Mouse (Mus musculus) left cerebral cortex, adult 8-10 months (tissue): ENCODE measurements around the gene Frmd4b. TPM values are rescaled to one million over a fixed set of nuclear protein-coding genes. Genes with fewer than 3 reads are reported as not detected.

Experiments used
- DNase-seq, 2 experiments: peaks; one replicate each; pipeline ENCODE4 v3.0.0; 2022; ENCODE audit warnings: low spot score in 2 of 2
- total RNA-seq, 4 experiments: library from RNA; stranded (reverse); gene quantifications; 2 replicates each; pipeline ENCODE4 v1.2.4; 2022

Gene Frmd4b
- total RNA-seq, 4 experiments from 2014 or later = 20.1 to 23.7 (median 22.7) TPM

GRCm38 (mm10) chr6:97321156-97321555, 296.2 kb downstream of the Frmd4b start:
- no peak for DNase-seq

GRCm38 (mm10) chr6:97319081-97319480, 298.3 kb downstream of the Frmd4b start:
- DNase-seq = no peak

- DNase-seq = no peak
Observed at GRCm38 (mm10) chr6:97317956-97318355, 299.4 kb downstream of the Frmd4b start.

- DNase-seq = no peak
Observed at GRCm38 (mm10) chr6:97316716-97317115, 300.6 kb downstream of the Frmd4b start.

GRCm38 (mm10) chr6:97315311-97315710, 302.0 kb downstream of the Frmd4b start:
- DNase-seq = no peak

- no peak for DNase-seq
Observed at GRCm38 (mm10) chr6:97312545-97312939, 304.8 kb downstream of the Frmd4b start.

GRCm38 (mm10) chr6:97311599-97312544, 305.5 kb downstream of the Frmd4b start:
- no peak for DNase-seq

- no peak for DNase-seq
Observed at GRCm38 (mm10) chr6:97310901-97311331, 306.4 kb downstream of the Frmd4b start.

- DNase-seq = no peak
Observed at GRCm38 (mm10) chr6:97309161-97309560, 308.2 kb downstream of the Frmd4b start.

GRCm38 (mm10) chr6:97308562-97308961, 308.8 kb downstream of the Frmd4b start:
- DNase-seq = no peak

GRCm38 (mm10) chr6:97307231-97307630, 310.1 kb downstream of the Frmd4b start:
- DNase-seq = no peak

- no peak for DNase-seq
Observed at GRCm38 (mm10) chr6:97306351-97306750, 311.0 kb downstream of the Frmd4b start.

- DNase-seq = no peak
Observed at GRCm38 (mm10) chr6:97305491-97305890, 311.9 kb downstream of the Frmd4b start.

GRCm38 (mm10) chr6:97305010-97305409, 312.3 kb downstream of the Frmd4b start:
- DNase-seq = no peak

GRCm38 (mm10) chr6:97303277-97304109, 313.8 kb downstream of the Frmd4b start:
- no peak for DNase-seq

- DNase-seq = no peak
Observed at GRCm38 (mm10) chr6:97302303-97302702, 315.0 kb downstream of the Frmd4b start.

GRCm38 (mm10) chr6:97300659-97301058, 316.7 kb downstream of the Frmd4b start:
- no peak for DNase-seq

GRCm38 (mm10) chr6:97300180-97300579, 317.2 kb downstream of the Frmd4b start:
- no peak for DNase-seq

- DNase-seq = no peak
Observed at GRCm38 (mm10) chr6:97297151-97297550, 320.2 kb downstream of the Frmd4b start.

- DNase-seq = no peak
Observed at GRCm38 (mm10) chr6:97295866-97296527, 321.3 kb downstream of the Frmd4b start.

GRCm38 (mm10) chr6:97295416-97295815, 321.9 kb downstream of the Frmd4b start:
- no peak for DNase-seq
